Mouse (Mus musculus) erythroid progenitor cell, adult 5-6 weeks (primary cell): Measurements from ENCODE around the gene Cxcl17. TPM values are rescaled to one million over a fixed set of nuclear protein-coding genes. Genes with fewer than 3 reads are reported as not detected.

Source experiments
- ATAC-seq: replicated peaks from 2 replicates; pipeline ENCODE4 v1.8.0; 2016; ENCODE audit warnings: moderate number of reproducible peaks, mild to moderate bottlenecking, moderate TSS enrichment, inconsistent platforms; ENCODE audit not compliant: poor library complexity, low FRiP score, severe bottlenecking
- total RNA-seq, 2 experiments: library from RNA; stranded (forward) in 1 of 2; stranded (reverse) in 1 of 2; fragments of 150-400 nt in 1 of 2; fragments of 186-747, 209-891 nt in 1 of 2; gene quantifications; 2 replicates each; pipeline versions ENCODE4 v1.2.3 to v1.2.4; 2015 to 2017; ENCODE audit warnings: low replicate concordance in 2 of 2

Gene Cxcl17
- total RNA-seq, 2 experiments from 2014 or later: not detected

GRCm38 (mm10) chr7:25378181-25379100, 34.2 kb downstream of the Cxcl17 start:
- no peak for ATAC-seq

- ATAC-seq: no peak
Observed at GRCm38 (mm10) chr7:25377100-25377700, 35.5 kb downstream of the Cxcl17 start.

- ATAC-seq: no peak
Observed at GRCm38 (mm10) chr7:25376556-25376955, 36.1 kb downstream of the Cxcl17 start.

- ATAC-seq: no peak
Observed at GRCm38 (mm10) chr7:25372441-25372840, 40.2 kb downstream of the Cxcl17 start.

GRCm38 (mm10) chr7:25369058-25369749, 43.5 kb downstream of the Cxcl17 start, which contains the start of gene Cnfn:
Cnfn (minus strand) TSS chr7:25369724.
- no peak for ATAC-seq

- no peak for ATAC-seq
Observed at GRCm38 (mm10) chr7:25368333-25368732, 44.4 kb downstream of the Cxcl17 start.

GRCm38 (mm10) chr7:25367632-25368293, 44.9 kb downstream of the Cxcl17 start:
- ATAC-seq: no peak

- no peak for ATAC-seq
Observed at GRCm38 (mm10) chr7:25365937-25366625, 46.6 kb downstream of the Cxcl17 start.

GRCm38 (mm10) chr7:25363632-25364031, 49.1 kb downstream of the Cxcl17 start:
- no peak for ATAC-seq

GRCm38 (mm10) chr7:25363151-25363550, 49.5 kb downstream of the Cxcl17 start:
- ATAC-seq: peak; percentile 26; the same call in 1 of the 2 replicates

GRCm38 (mm10) chr7:25358721-25359206, 53.9 kb downstream of the Cxcl17 start:
- no peak for ATAC-seq

Other genes starting within 250 kb of the Cxcl17 start
- 4.2 and 6.1 TPM in 2 replicates for gene Pou2f2, start 233.2 kb downstream of the Cxcl17 start, total RNA-seq (2015; ENCODE audit: low replicate concordance)
- 1.6 and 2.7 TPM in 2 replicates for gene Pou2f2, start 233.2 kb downstream of the Cxcl17 start, total RNA-seq (2017; ENCODE audit: low replicate concordance)
- gene Dedd2, start 192.3 kb downstream of the Cxcl17 start, total RNA-seq (2015; ENCODE audit: low replicate concordance): 29.9 and 31.4 TPM in 2 replicates
- gene Dedd2, start 192.3 kb downstream of the Cxcl17 start, total RNA-seq (2017; ENCODE audit: low replicate concordance): 87.7 and 89.0 TPM in 2 replicates
- 18.0 and 32.8 TPM in 2 replicates for gene Zfp526, start 191.5 kb downstream of the Cxcl17 start, total RNA-seq (2015; ENCODE audit: low replicate concordance)
- 27.6 and 29.6 TPM in 2 replicates for gene Zfp526, start 191.5 kb downstream of the Cxcl17 start, total RNA-seq (2017; ENCODE audit: low replicate concordance)
- 122 and 132 TPM in 2 replicates for gene Gsk3a, start 175.0 kb downstream of the Cxcl17 start, total RNA-seq (2015; ENCODE audit: low replicate concordance)
- gene Gsk3a, start 175.0 kb downstream of the Cxcl17 start, total RNA-seq (2017; ENCODE audit: low replicate concordance): 53.0 and 74.3 TPM in 2 replicates
- gene Erf, start 162.1 kb downstream of the Cxcl17 start, total RNA-seq (2015; ENCODE audit: low replicate concordance): 0.72 and 3.4 TPM in 2 replicates
- gene Erf, start 162.1 kb downstream of the Cxcl17 start, total RNA-seq (2017; ENCODE audit: low replicate concordance): 0.61 and 1.8 TPM in 2 replicates
- 114 and 181 TPM in 2 replicates for gene Cic, start 145.2 kb downstream of the Cxcl17 start, total RNA-seq (2015; ENCODE audit: low replicate concordance)
- gene Cic, start 145.2 kb downstream of the Cxcl17 start, total RNA-seq (2017; ENCODE audit: low replicate concordance): 70.5 and 90.7 TPM in 2 replicates
- gene Pafah1b3, start 114.9 kb downstream of the Cxcl17 start, total RNA-seq (2015; ENCODE audit: low replicate concordance): 20.2 and 26.8 TPM in 2 replicates
- gene Pafah1b3, start 114.9 kb downstream of the Cxcl17 start, total RNA-seq (2017; ENCODE audit: low replicate concordance): 8.9 and 17.3 TPM in 2 replicates
- gene Prr19, start 111.5 kb downstream of the Cxcl17 start, total RNA-seq (2015; ENCODE audit: low replicate concordance): not detected in 2 replicates
- gene Prr19, start 111.5 kb downstream of the Cxcl17 start, total RNA-seq (2017; ENCODE audit: low replicate concordance): not detected in 2 replicates
- gene Tmem145, start 106.8 kb downstream of the Cxcl17 start, total RNA-seq (2015; ENCODE audit: low replicate concordance): not detected in 2 replicates
- gene Tmem145, start 106.8 kb downstream of the Cxcl17 start, total RNA-seq (2017; ENCODE audit: low replicate concordance): not detected in 2 replicates
- 0.42 TPM in 1 of 2 replicates, not detected in the other for gene Megf8, start 95.7 kb downstream of the Cxcl17 start, total RNA-seq (2015; ENCODE audit: low replicate concordance)
- gene Megf8, start 95.7 kb downstream of the Cxcl17 start, total RNA-seq (2017; ENCODE audit: low replicate concordance): 0.64 TPM in 1 of 2 replicates, not detected in the other
- gene Cnfn, start 43.2 kb downstream of the Cxcl17 start, total RNA-seq (2015; ENCODE audit: low replicate concordance): not detected in 2 replicates
- not detected in 2 replicates for gene Cnfn, start 43.2 kb downstream of the Cxcl17 start, total RNA-seq (2017; ENCODE audit: low replicate concordance)
- gene Lipe, start 14.2 kb downstream of the Cxcl17 start, total RNA-seq (2015; ENCODE audit: low replicate concordance): 1.1 and 10.9 TPM in 2 replicates
- 0.23 and 13.1 TPM in 2 replicates for gene Lipe, start 14.2 kb downstream of the Cxcl17 start, total RNA-seq (2017; ENCODE audit: low replicate concordance)
- 52.0 and 58.4 TPM in 2 replicates for gene Ceacam1, start 64.7 kb upstream of the Cxcl17 start, total RNA-seq (2015; ENCODE audit: low replicate concordance)
- 9.5 and 13.3 TPM in 2 replicates for gene Ceacam1, start 64.7 kb upstream of the Cxcl17 start, total RNA-seq (2017; ENCODE audit: low replicate concordance)
- not detected in 2 replicates for gene Ceacam2, start 127.0 kb upstream of the Cxcl17 start, total RNA-seq (2015; ENCODE audit: low replicate concordance)
- not detected in 2 replicates for gene Ceacam2, start 127.0 kb upstream of the Cxcl17 start, total RNA-seq (2017; ENCODE audit: low replicate concordance)
- gene Erich4, start 203.0 kb upstream of the Cxcl17 start, total RNA-seq (2015; ENCODE audit: low replicate concordance): not detected in 2 replicates
- not detected in 2 replicates for gene Erich4, start 203.0 kb upstream of the Cxcl17 start, total RNA-seq (2017; ENCODE audit: low replicate concordance)
- 3.4 and 7.9 TPM in 2 replicates for gene Dmac2, start 206.5 kb upstream of the Cxcl17 start, total RNA-seq (2015; ENCODE audit: low replicate concordance)
- 3.0 and 8.5 TPM in 2 replicates for gene Dmac2, start 206.5 kb upstream of the Cxcl17 start, total RNA-seq (2017; ENCODE audit: low replicate concordance)
- 2.5 and 3.8 TPM in 2 replicates for gene B3gnt8, start 213.8 kb upstream of the Cxcl17 start, total RNA-seq (2015; ENCODE audit: low replicate concordance)
- 1.7 and 2.4 TPM in 2 replicates for gene B3gnt8, start 213.8 kb upstream of the Cxcl17 start, total RNA-seq (2017; ENCODE audit: low replicate concordance)
- gene Bckdha, start 246.1 kb upstream of the Cxcl17 start, total RNA-seq (2015; ENCODE audit: low replicate concordance): 6.7 and 10.5 TPM in 2 replicates
- gene Bckdha, start 246.1 kb upstream of the Cxcl17 start, total RNA-seq (2017; ENCODE audit: low replicate concordance): 3.2 and 11.4 TPM in 2 replicates
- gene Exosc5, start 246.3 kb upstream of the Cxcl17 start, total RNA-seq (2015; ENCODE audit: low replicate concordance): 16.2 and 23.1 TPM in 2 replicates
- gene Exosc5, start 246.3 kb upstream of the Cxcl17 start, total RNA-seq (2017; ENCODE audit: low replicate concordance): 4.9 and 11.7 TPM in 2 replicates